Mouse (Mus musculus): ENCODE measurements at regions not wholly inside any gene's neighbourhood (a gene's known extent, or its start where the extent isn't known, plus 50 kb on each side); places are given as distances from the start of the nearest gene placed in this dataset.

DNA sequence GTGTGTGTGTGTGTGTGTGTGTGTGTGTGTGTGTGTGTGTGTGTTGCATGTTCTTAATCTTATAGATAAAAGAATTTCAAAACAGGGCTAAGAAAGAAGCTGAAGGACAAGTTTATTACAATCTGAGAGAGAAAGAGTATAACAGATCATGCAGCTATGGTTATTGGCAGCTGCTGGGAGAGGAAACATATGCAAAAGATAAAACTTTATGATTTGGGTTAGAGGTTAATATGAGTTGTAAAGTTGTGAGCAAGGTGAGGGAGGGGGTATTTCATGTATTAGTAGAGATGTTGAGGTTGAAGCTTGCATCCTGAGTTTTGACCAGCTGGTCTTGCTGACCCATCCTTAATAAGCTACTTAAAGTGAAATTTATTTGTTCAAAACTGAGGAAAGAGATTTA lies 247.8 kb upstream of the Fam174a start:
- H3K79me2 ChIP-seq (ENCODE audit: control insufficient read depth, insufficient read depth, low read length, poor library complexity) = no peaks in the 10 kb centered on the region
- no peak for TF ChIP-seq UBTF (IDR thresholded peaks at IDR 0.05; ENCODE audit: borderline replicate concordance, insufficient read depth, low read depth, low read length)
- no peak for TF ChIP-seq E2F4 (IDR thresholded peaks at IDR 0.05; ENCODE audit: borderline replicate concordance, low read depth, low read length)
- TF ChIP-seq GABPA (IDR thresholded peaks at IDR 0.05; ENCODE audit: low read depth, low read length) = no peak
- no peak for TF ChIP-seq NRF1 (IDR thresholded peaks at IDR 0.05; ENCODE audit: insufficient read depth, low read depth, low read length, poor library complexity, severe bottlenecking)
- no peak for TF ChIP-seq KAT2A (conservative IDR thresholded peaks at IDR 0.05; ENCODE audit: low read depth, low read length)
- TF ChIP-seq MYB (IDR thresholded peaks at IDR 0.05; ENCODE audit: low read depth, low read length) = no peak
- TF ChIP-seq MYC (IDR thresholded peaks at IDR 0.05; ENCODE audit: low read depth, low read length) = no peak
- TF ChIP-seq TBP (IDR thresholded peaks at IDR 0.05; ENCODE audit: low read depth, low read length) = no peak
- TF ChIP-seq ELF1 (IDR thresholded peaks at IDR 0.05; ENCODE audit: low read depth, low read length) = no peak
- no peak for TF ChIP-seq NELFE (IDR thresholded peaks at IDR 0.05; ENCODE audit: low read depth, low read length)
- TF ChIP-seq ETS1 (IDR thresholded peaks at IDR 0.05; ENCODE audit: low read depth, low read length) = no peak
- no peaks in the 10 kb centered on the region for H3K27me3 ChIP-seq (ENCODE audit: control insufficient read depth in 1 of 2, insufficient read depth in 2 of 2, low read length in 2 of 2)
- no peak for DNase-seq (ENCODE audit: low read depth, low spot score)
- no peaks in the 10 kb centered on the region for H3K36me3 ChIP-seq (ENCODE audit: control insufficient read depth in 1 of 2, insufficient read depth in 2 of 2, low read length in 2 of 2)
- H3K4me3 ChIP-seq (ENCODE audit: control insufficient read depth in 1 of 2, insufficient read depth in 1 of 2, low read depth in 2 of 2, low read length in 2 of 2) = no peak overlapping the region
- H3K4me1 ChIP-seq (ENCODE audit: control insufficient read depth in 1 of 2, insufficient read depth in 2 of 2, low read length in 2 of 2) = no peaks in the 10 kb centered on the region
- H3K9ac ChIP-seq (ENCODE audit: control insufficient read depth, low read depth, low read length, poor library complexity, severe bottlenecking) = no peak overlapping the region
- H3K27ac ChIP-seq (ENCODE audit: control insufficient read depth, low read depth, low read length) = no peak overlapping the region
- no peaks in the 10 kb centered on the region for H3K9me3 ChIP-seq (replicated peaks; ENCODE audit: insufficient read depth, low read length)

DNA sequence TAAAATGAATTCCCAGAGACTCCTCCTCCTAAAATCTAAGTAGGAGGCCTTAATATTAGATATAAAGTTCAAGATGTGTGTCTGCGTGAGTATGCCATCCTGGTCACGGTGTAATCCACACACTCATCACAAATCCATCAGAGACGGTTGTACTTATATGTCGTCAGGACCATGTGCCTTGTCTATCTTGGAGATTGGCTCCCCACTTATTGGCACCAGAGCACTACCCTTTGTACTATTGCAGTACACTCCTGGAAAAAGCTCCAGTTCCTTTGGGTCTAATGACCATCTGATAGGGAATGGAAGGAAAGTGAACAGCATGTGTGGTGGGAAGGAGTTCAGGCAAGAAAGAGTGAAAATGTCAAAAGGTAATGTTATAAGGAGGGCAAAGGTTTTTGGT lies 247.4 kb upstream of the Fam174a start:
- Histone ChIP-seq H3K79me2 (ENCODE audit: control insufficient read depth, insufficient read depth, low read length, poor library complexity) (no peaks in the 10 kb centered on the region), H3K36me3 (ENCODE audit: control insufficient read depth in 1 of 2, insufficient read depth in 2 of 2, low read length in 2 of 2) (no peaks in the 10 kb centered on the region), H3K27ac (ENCODE audit: control insufficient read depth, low read depth, low read length) (no peak overlapping the region), H3K27me3 (ENCODE audit: control insufficient read depth in 1 of 2, insufficient read depth in 2 of 2, low read length in 2 of 2) (no peaks in the 10 kb centered on the region), H3K4me3 (ENCODE audit: control insufficient read depth in 1 of 2, insufficient read depth in 1 of 2, low read depth in 2 of 2, low read length in 2 of 2) (no peak overlapping the region), H3K9ac (ENCODE audit: control insufficient read depth, low read depth, low read length, poor library complexity, severe bottlenecking) (no peak overlapping the region), H3K4me1 (ENCODE audit: control insufficient read depth in 1 of 2, insufficient read depth in 2 of 2, low read length in 2 of 2) (no peaks in the 10 kb centered on the region), H3K9me3 (replicated peaks; ENCODE audit: insufficient read depth, low read length) (no peaks in the 10 kb centered on the region)
- TF ChIP-seq GATA1 (IDR thresholded peaks at IDR 0.05; ENCODE audit: low read depth, low read length) (no peak), UBTF (IDR thresholded peaks at IDR 0.05; ENCODE audit: borderline replicate concordance, insufficient read depth, low read depth, low read length) (no peak), E2F4 (IDR thresholded peaks at IDR 0.05; ENCODE audit: borderline replicate concordance, low read depth, low read length) (no peak), ZNF384 (IDR thresholded peaks at IDR 0.05; ENCODE audit: low read depth, low read length) (no peak), CHD1 (IDR thresholded peaks at IDR 0.05; ENCODE audit: low read depth, low read length) (no peak), MAFK (IDR thresholded peaks at IDR 0.05; ENCODE audit: borderline replicate concordance, low read depth, low read length) (no peak), USF2 (IDR thresholded peaks at IDR 0.05; ENCODE audit: borderline replicate concordance in 1 of 2, insufficient read depth in 1 of 2, low read depth in 1 of 2, low read length in 2 of 2) (no peak), SMC3 (IDR thresholded peaks at IDR 0.05; ENCODE audit: low read depth, low read length) (no peak), MAZ (IDR thresholded peaks at IDR 0.05; ENCODE audit: low read depth, low read length) (no peak), MEF2A (IDR thresholded peaks at IDR 0.05; ENCODE audit: extremely low read depth, insufficient replicate concordance, low read depth, low read length, poor library complexity, severe bottlenecking) (no peak), MYC (IDR thresholded peaks at IDR 0.05; ENCODE audit: low read depth, low read length) (no peak)
- no peak for DNase-seq (ENCODE audit: low read depth, low spot score)

Measured in MEL (cell line).